Comparison of ENCODE assay signal across 8 mouse cellular contexts in genomic region chr2:91285885-91286505, GRCm38 (mm10). TPM values are rescaled to one million over a fixed set of nuclear protein-coding genes. Genes with fewer than 3 reads are reported as not detected.
DNase-seq lines count a peak whose midpoint lies in the region; ATAC-seq and TF ChIP-seq lines count a peak whose summit lies in the region.

No protein-coding gene starts in this region.

- H3K4me2 ChIP-seq in liver, embryonic 11.5 days = no peak overlapping the region
- no peak overlapping the region for H3K4me2 ChIP-seq in forebrain, postnatal 0 days (ENCODE audit: low read depth)
- no peak overlapping the region for H3K4me2 ChIP-seq in kidney, postnatal 0 days (ENCODE audit: low read length)
- no peak overlapping the region for H3K4me2 ChIP-seq in liver, embryonic 14.5 days (ENCODE audit: low read depth)
- no peak overlapping the region for H3K4me2 ChIP-seq in neural tube, embryonic 13.5 days

- no peak overlapping the region for H3K4me3 ChIP-seq in liver, adult 2 months (ENCODE audit: insufficient read depth, low read depth, low read length)
- no peak overlapping the region for H3K4me3 ChIP-seq in liver, embryonic 11.5 days (ENCODE audit: low read depth, low read length)
- H3K4me3 ChIP-seq in cerebellum, adult 2 months (replicated peaks; ENCODE audit: insufficient read depth, low read depth, low read length) = no peak overlapping the region
- no peak overlapping the region for H3K4me3 ChIP-seq in forebrain, postnatal 0 days (ENCODE audit: low read depth, low read length)
- no peak overlapping the region for H3K4me3 ChIP-seq in kidney, postnatal 0 days (replicated peaks; ENCODE audit: low read depth, low read length)
- H3K4me3 ChIP-seq in liver, embryonic 14.5 days (ENCODE audit: insufficient read depth in 1 of 2, low read depth in 2 of 2, low read length in 2 of 2) = no peak overlapping the region
- no peak overlapping the region for H3K4me3 ChIP-seq in neural tube, embryonic 13.5 days

- no peak for TF ChIP-seq EP300 in liver, embryonic 14.5 days (IDR thresholded peaks at IDR 0.05; ENCODE audit: low read depth)

- H3K9me3 ChIP-seq in liver, embryonic 11.5 days (ENCODE audit: control insufficient read depth, low read length) = no peaks in the 10 kb centered on the region
- H3K9me3 ChIP-seq in forebrain, postnatal 0 days (ENCODE audit: low read length) = no peaks in the 10 kb centered on the region
- no peaks in the 10 kb centered on the region for H3K9me3 ChIP-seq in kidney, postnatal 0 days (replicated peaks; ENCODE audit: low read length)
- H3K9me3 ChIP-seq in liver, embryonic 14.5 days (ENCODE audit: control insufficient read depth, low read length) = no peaks in the 10 kb centered on the region
- H3K9me3 ChIP-seq in neural tube, embryonic 13.5 days = 0 out of 2 replicates have a peak, but pooled peaks cover 3% of the 10 kb centered on the region

- TF ChIP-seq POLR2A in liver, adult 2 months (IDR thresholded peaks at IDR 0.05; ENCODE audit: extremely low read depth, insufficient read depth, low read length) = no peak
- TF ChIP-seq POLR2A in cerebellum, adult 2 months (IDR thresholded peaks at IDR 0.05; ENCODE audit: borderline replicate concordance, insufficient read depth, low read length) = no peak

- H3K27ac ChIP-seq in liver, adult 2 months (replicated peaks; ENCODE audit: insufficient read depth, low read depth, low read length) = no peak overlapping the region
- H3K27ac ChIP-seq in liver, embryonic 11.5 days (ENCODE audit: low read depth, low read length) = no peak overlapping the region
- H3K27ac ChIP-seq in cerebellum, adult 2 months (ENCODE audit: insufficient read depth, low read length) = no peak overlapping the region
- H3K27ac ChIP-seq in forebrain, postnatal 0 days (ENCODE audit: low read depth, low read length) = no peak overlapping the region
- H3K27ac ChIP-seq in kidney, postnatal 0 days = no peak overlapping the region
- no peak overlapping the region for H3K27ac ChIP-seq in liver, embryonic 14.5 days
- H3K27ac ChIP-seq in neural tube, embryonic 13.5 days (replicated peaks) = 0 out of 2 replicates have a peak overlapping the region, but pooled peaks have one; percentile 3

- H3K27me3 ChIP-seq in liver, adult 2 months (ENCODE audit: control insufficient read depth, insufficient read depth, low read length) = no peaks in the 10 kb centered on the region
- H3K27me3 ChIP-seq in liver, embryonic 11.5 days (replicated peaks; ENCODE audit: control insufficient read depth, insufficient read depth, low read length) = no peaks in the 10 kb centered on the region
- H3K27me3 ChIP-seq in cerebellum, adult 2 months (ENCODE audit: control insufficient read depth, insufficient read depth, low read length) = no peaks in the 10 kb centered on the region
- no peaks in the 10 kb centered on the region for H3K27me3 ChIP-seq in forebrain, postnatal 0 days (ENCODE audit: insufficient read depth, low read length)
- H3K27me3 ChIP-seq in kidney, postnatal 0 days (ENCODE audit: insufficient read depth, low read length) = no peaks in the 10 kb centered on the region
- no peaks in the 10 kb centered on the region for H3K27me3 ChIP-seq in liver, embryonic 14.5 days (ENCODE audit: control insufficient read depth, insufficient read depth, low read length)
- H3K27me3 ChIP-seq in neural tube, embryonic 13.5 days = no peaks in the 10 kb centered on the region

- no peaks in the 10 kb centered on the region for H3K79me2 ChIP-seq in liver, adult 2 months (ENCODE audit: control insufficient read depth, insufficient read depth, low read length)

- H3K9ac ChIP-seq in liver, adult 2 months (ENCODE audit: low read depth, low read length) = no peak overlapping the region
- no peak overlapping the region for H3K9ac ChIP-seq in liver, embryonic 11.5 days (ENCODE audit: low read depth, low read length)
- H3K9ac ChIP-seq in forebrain, postnatal 0 days = no peak overlapping the region
- no peak overlapping the region for H3K9ac ChIP-seq in kidney, postnatal 0 days (ENCODE audit: low read depth, low read length)
- H3K9ac ChIP-seq in liver, embryonic 14.5 days (replicated peaks) = no peak overlapping the region
- no peak overlapping the region for H3K9ac ChIP-seq in neural tube, embryonic 13.5 days

- TF ChIP-seq CTCF in liver, adult 2 months (IDR thresholded peaks at IDR 0.05; ENCODE audit: low read depth, low read length) = peak; percentile 96
- peak; percentile 92 for TF ChIP-seq CTCF in cerebellum, adult 2 months (IDR thresholded peaks at IDR 0.05; ENCODE audit: borderline replicate concordance, insufficient read depth, low read depth, low read length)
- TF ChIP-seq CTCF in forebrain, postnatal 0 days (IDR thresholded peaks at IDR 0.05; ENCODE audit: low read depth) = peak; percentile 90
- peak; percentile 97 for TF ChIP-seq CTCF in kidney, postnatal 0 days (IDR thresholded peaks at IDR 0.05; ENCODE audit: low read depth)
- peak; percentile 90 for TF ChIP-seq CTCF in liver, embryonic 14.5 days (IDR thresholded peaks at IDR 0.05; ENCODE audit: low read depth)

- no peak for ATAC-seq in liver, embryonic 11.5 days (replicated peaks; ENCODE audit: low FRiP score)
- ATAC-seq in forebrain, postnatal 0 days = peak; percentile 64; the same call in 1 of the 2 replicates
- no peak for ATAC-seq in kidney, postnatal 0 days (replicated peaks; ENCODE audit: low FRiP score, low read depth)
- no peak for ATAC-seq in liver, embryonic 14.5 days (ENCODE audit: insufficient read depth)
- peak; percentile 54; the same call in 1 of the 2 replicates for ATAC-seq in neural tube, embryonic 13.5 days (ENCODE audit: low read depth)

- H3K4me1 ChIP-seq in liver, adult 2 months (ENCODE audit: control insufficient read depth, insufficient read depth, low read length) = no peaks in the 10 kb centered on the region
- peaks cover 8% of the 10 kb centered on the region for H3K4me1 ChIP-seq in liver, embryonic 11.5 days (replicated peaks; ENCODE audit: control insufficient read depth, insufficient read depth, low read length)
- peaks cover 19% of the 10 kb centered on the region for H3K4me1 ChIP-seq in cerebellum, adult 2 months (ENCODE audit: control insufficient read depth, insufficient read depth, low read length)
- H3K4me1 ChIP-seq in forebrain, postnatal 0 days (ENCODE audit: insufficient read depth) = 0 out of 2 replicates have a peak, but pooled peaks cover 5% of the 10 kb centered on the region
- H3K4me1 ChIP-seq in kidney, postnatal 0 days (replicated peaks; ENCODE audit: insufficient read depth, low read length) = no peaks in the 10 kb centered on the region
- H3K4me1 ChIP-seq in liver, embryonic 14.5 days (replicated peaks; ENCODE audit: control insufficient read depth in 2 of 2, insufficient read depth in 2 of 2, low read length in 1 of 2) = peaks cover 0 to 6% of the 10 kb centered on the region in 2 experiments; a peak in 1 of 4 replicates
- peaks cover 12% of the 10 kb centered on the region; the same call in 1 of the 2 replicates for H3K4me1 ChIP-seq in neural tube, embryonic 13.5 days (replicated peaks)

- DNase-seq in liver, adult 2 months (ENCODE audit: extremely low read depth, low read depth, low spot score) = peak; percentile 33
- DNase-seq in liver, embryonic 11.5 days (ENCODE audit: low spot score) = no peak
- peak; percentile 78 to 86 for DNase-seq in cerebellum, adult 2 months
- DNase-seq in forebrain, postnatal 0 days = peak; percentile 88
- peak; percentile 92 for DNase-seq in kidney, postnatal 0 days (ENCODE audit: low spot score)
- DNase-seq in liver, embryonic 14.5 days (ENCODE audit: low read depth in 3 of 3, low spot score in 3 of 3) = peak; percentile 28 to 44 (median 41)
- DNase-seq in thymus, postnatal 36 days = peak; percentile 56 to 61

- WGBS in liver, adult 2 months = 16% methylated on average over 7 of the region's 7 CpGs
- WGBS in liver, embryonic 11.5 days = 14% methylated on average over 7 of the region's 7 CpGs
- WGBS in cerebellum, adult 2 months = 9% methylated on average over 7 of the region's 7 CpGs
- 14% methylated on average over 7 of the region's 7 CpGs for WGBS in forebrain, postnatal 0 days
- WGBS in kidney, postnatal 0 days = 14% methylated on average over 7 of the region's 7 CpGs
- 16% methylated on average over 7 of the region's 7 CpGs for WGBS in liver, embryonic 14.5 days (ENCODE audit: insufficient replicate concordance)
- 14% methylated on average over 7 of the region's 7 CpGs for WGBS in neural tube, embryonic 13.5 days

- no peaks in the 10 kb centered on the region for H3K36me3 ChIP-seq in liver, adult 2 months (ENCODE audit: control insufficient read depth, insufficient read depth, low read length)
- H3K36me3 ChIP-seq in liver, embryonic 11.5 days (ENCODE audit: control insufficient read depth, insufficient read depth, low read length) = no peaks in the 10 kb centered on the region
- peaks cover 11% of the 10 kb centered on the region for H3K36me3 ChIP-seq in forebrain, postnatal 0 days (ENCODE audit: insufficient read depth)
- no peaks in the 10 kb centered on the region for H3K36me3 ChIP-seq in kidney, postnatal 0 days (ENCODE audit: insufficient read depth, low read length)
- H3K36me3 ChIP-seq in liver, embryonic 14.5 days (replicated peaks; ENCODE audit: control insufficient read depth, insufficient read depth, low read depth) = no peaks in the 10 kb centered on the region
- H3K36me3 ChIP-seq in neural tube, embryonic 13.5 days = peaks cover 15% of the 10 kb centered on the region

RNA-seq across cellular contexts. Expression of gene Arfgap2, which starts 21.2 kb away (rescaled TPM):
- total RNA-seq in liver, adult 2 months (2014; rRNA removed) = 74.2 and 83.2 TPM in 2 replicates
- 62.9 and 69.1 TPM in 2 replicates for polyA plus RNA-seq in liver, adult 2 months (2012; rRNA removed)
- polyA plus RNA-seq in liver, embryonic 11.5 days (2014; fragmentation: Nextera tagmentation; extraction: Ambion mirVana) = 95.7 and 105 TPM in 2 replicates
- 51.9 and 54.1 TPM in 2 replicates for polyA plus RNA-seq in cerebellum, adult 2 months (2012; rRNA removed)
- 44.0 and 59.9 TPM in 2 replicates for total RNA-seq in forebrain, postnatal 0 days (2014; rRNA removed)
- polyA plus RNA-seq in forebrain, postnatal 0 days (2015; fragmentation: Nextera tagmentation; extraction: Ambion mirVana) = 49.0 and 52.8 TPM in 2 replicates
- polyA plus RNA-seq in kidney, postnatal 0 days (2015; fragmentation: Nextera tagmentation; extraction: Ambion mirVana) = 66.6 and 73.9 TPM in 2 replicates
- 20.9 and 25.5 TPM in 2 replicates for polyA plus RNA-seq in liver, embryonic 14.5 days (2012; rRNA removed)
- polyA plus RNA-seq in liver, embryonic 14.5 days (2014; fragmentation: Nextera tagmentation; extraction: Ambion mirVana) = 50.2 and 54.4 TPM in 2 replicates
- 64.5 and 67.0 TPM in 2 replicates for polyA plus RNA-seq in neural tube, embryonic 13.5 days (2015; fragmentation: Nextera tagmentation; extraction: Ambion mirVana)

RNA-seq across cellular contexts. Expression of gene Pacsin3, which starts 30.2 kb away (rescaled TPM):
- 24.6 and 28.1 TPM in 2 replicates for total RNA-seq in liver, adult 2 months (2014; rRNA removed)
- 65.1 and 68.9 TPM in 2 replicates for polyA plus RNA-seq in liver, adult 2 months (2012; rRNA removed)
- 15.6 and 16.1 TPM in 2 replicates for polyA plus RNA-seq in liver, embryonic 11.5 days (2014; fragmentation: Nextera tagmentation; extraction: Ambion mirVana)
- 153 and 159 TPM in 2 replicates for polyA plus RNA-seq in cerebellum, adult 2 months (2012; rRNA removed)
- 20.5 and 21.6 TPM in 2 replicates for total RNA-seq in forebrain, postnatal 0 days (2014; rRNA removed)
- 18.6 and 22.8 TPM in 2 replicates for polyA plus RNA-seq in forebrain, postnatal 0 days (2015; fragmentation: Nextera tagmentation; extraction: Ambion mirVana)
- 32.7 and 36.8 TPM in 2 replicates for polyA plus RNA-seq in kidney, postnatal 0 days (2015; fragmentation: Nextera tagmentation; extraction: Ambion mirVana)
- 8.1 and 11.2 TPM in 2 replicates for polyA plus RNA-seq in liver, embryonic 14.5 days (2012; rRNA removed)
- polyA plus RNA-seq in liver, embryonic 14.5 days (2014; fragmentation: Nextera tagmentation; extraction: Ambion mirVana) = 8.8 and 10.2 TPM in 2 replicates
- polyA plus RNA-seq in neural tube, embryonic 13.5 days (2015; fragmentation: Nextera tagmentation; extraction: Ambion mirVana) = 14.8 and 15.3 TPM in 2 replicates

RNA-seq across cellular contexts. Expression of gene Ddb2, which starts 49.2 kb away (rescaled TPM):
- 4.4 and 5.0 TPM in 2 replicates for total RNA-seq in liver, adult 2 months (2014; rRNA removed)
- polyA plus RNA-seq in liver, adult 2 months (2012; rRNA removed) = 4.8 and 7.9 TPM in 2 replicates
- 12.9 and 15.3 TPM in 2 replicates for polyA plus RNA-seq in liver, embryonic 11.5 days (2014; fragmentation: Nextera tagmentation; extraction: Ambion mirVana)
- 34.5 and 41.5 TPM in 2 replicates for polyA plus RNA-seq in cerebellum, adult 2 months (2012; rRNA removed)
- total RNA-seq in forebrain, postnatal 0 days (2014; rRNA removed) = 11.2 and 12.9 TPM in 2 replicates
- 10.0 and 10.2 TPM in 2 replicates for polyA plus RNA-seq in forebrain, postnatal 0 days (2015; fragmentation: Nextera tagmentation; extraction: Ambion mirVana)
- 13.6 and 15.5 TPM in 2 replicates for polyA plus RNA-seq in kidney, postnatal 0 days (2015; fragmentation: Nextera tagmentation; extraction: Ambion mirVana)
- polyA plus RNA-seq in liver, embryonic 14.5 days (2012; rRNA removed) = 8.5 and 9.0 TPM in 2 replicates
- polyA plus RNA-seq in liver, embryonic 14.5 days (2014; fragmentation: Nextera tagmentation; extraction: Ambion mirVana) = 4.9 and 5.9 TPM in 2 replicates
- 11.7 and 14.1 TPM in 2 replicates for polyA plus RNA-seq in neural tube, embryonic 13.5 days (2015; fragmentation: Nextera tagmentation; extraction: Ambion mirVana)

Comparison
In these comparisons a context has a peak if more than half of its experiments do, and no peak if none do; other contexts are left out.
1. ATAC-seq: peak in forebrain, postnatal 0 days (single experiment) and neural tube, embryonic 13.5 days (single experiment); none in liver, embryonic 11.5 days (single experiment), kidney, postnatal 0 days (single experiment) and liver, embryonic 14.5 days (single experiment).
2. Peak in every context shown above with its lines, with median percentiles within 50 percentile points of each other: CTCF ChIP-seq.